Mouse (Mus musculus) embryo, embryonic 10 days (tissue): ENCODE measurements around the gene Gm20605.

Experiments used
- DNase-seq: peaks from one replicate; pipeline ENCODE4 v3.0.0-alpha.2; 2015; ENCODE audit warnings: low spot score

Gene Gm20605

GRCm38 (mm10) chr5:137628498-137629305, at the start of gene Gm20605, which contains the start of the genes Fbxo24 and Lrch4:
Gene Gm20605 (plus strand): TSS chr5:137629175.
Gene Fbxo24 (minus strand): TSS chr5:137629002.
Gene Lrch4 (plus strand): TSS chr5:137629121.
- peak; percentile 99 for DNase-seq

GRCm38 (mm10) chr5:137580246-137580645, 48.7 kb upstream of the Gm20605 start:
- no peak for DNase-seq

GRCm38 (mm10) chr5:137582702-137583101, 46.3 kb upstream of the Gm20605 start:
- no peak for DNase-seq

- DNase-seq: peak; percentile 64
Measured at GRCm38 (mm10) chr5:137583670-137584169, 45.3 kb upstream of the Gm20605 start.

GRCm38 (mm10) chr5:137584976-137585375, 44.0 kb upstream of the Gm20605 start:
- peak; percentile 60 for DNase-seq

- no peak for DNase-seq
Measured at GRCm38 (mm10) chr5:137590507-137590906, 38.5 kb upstream of the Gm20605 start.

GRCm38 (mm10) chr5:137595921-137596320, 33.1 kb upstream of the Gm20605 start:
- DNase-seq: no peak

- DNase-seq: peak; percentile 29
Measured at GRCm38 (mm10) chr5:137596601-137597261, 32.2 kb upstream of the Gm20605 start.

- DNase-seq: no peak
Measured at GRCm38 (mm10) chr5:137597625-137598024, 31.4 kb upstream of the Gm20605 start.

GRCm38 (mm10) chr5:137598100-137598826, 30.7 kb upstream of the Gm20605 start:
- DNase-seq: no peak

- no peak for DNase-seq
Measured at GRCm38 (mm10) chr5:137599600-137599999, 29.4 kb upstream of the Gm20605 start.

GRCm38 (mm10) chr5:137600281-137600618, 28.7 kb upstream of the Gm20605 start:
- DNase-seq: no peak

GRCm38 (mm10) chr5:137600619-137601364, 28.2 kb upstream of the Gm20605 start, which contains the start of gene Mospd3:
Gene Mospd3 (minus strand): TSS chr5:137601058.
- peak; percentile 98 for DNase-seq

GRCm38 (mm10) chr5:137601365-137601729, 27.6 kb upstream of the Gm20605 start:
- DNase-seq: peak; percentile 53

- peak; percentile 50 for DNase-seq
Measured at GRCm38 (mm10) chr5:137607860-137608653, 20.9 kb upstream of the Gm20605 start.

GRCm38 (mm10) chr5:137608654-137609190, 20.3 kb upstream of the Gm20605 start:
- no peak for DNase-seq

- DNase-seq: no peak
Measured at GRCm38 (mm10) chr5:137609292-137609691, 19.7 kb upstream of the Gm20605 start.

GRCm38 (mm10) chr5:137610056-137610455, 18.9 kb upstream of the Gm20605 start:
- no peak for DNase-seq

- peak; percentile 89 for DNase-seq
Measured at GRCm38 (mm10) chr5:137610548-137611244, 18.3 kb upstream of the Gm20605 start.

- peak; percentile 82 for DNase-seq
Measured at GRCm38 (mm10) chr5:137611245-137611602, 17.8 kb upstream of the Gm20605 start.
